Mouse (Mus musculus): ENCODE results near the gene Olfr1181. TPM values are rescaled to one million over a fixed set of nuclear protein-coding genes. Genes with fewer than 3 reads are reported as not detected.
"Not testable (repeated sequence)": the region's sequence is repeated elsewhere in the genome, so short reads cannot be mapped to it uniquely, and the experiment has no call there.

Gene Olfr1181
- polyA plus RNA-seq (2016; fragmentation: Nextera tagmentation; extraction: Ambion mirVana) = not detected in 2 replicates

- Histone ChIP-seq H3K36me3 (replicated peaks) (no peaks in the 10 kb centered on the region), H3K9me3 (no peaks in the 10 kb centered on the region), H3K27ac (no peak within 1 kb of the TSS), H3K4me3 (no peak within 1 kb of the TSS), H3K27me3 (ENCODE audit: poor library complexity, severe bottlenecking) (no peaks in the 10 kb centered on the region), H3K4me1 (no peaks in the 10 kb centered on the region)
- no peak for DNase-seq (ENCODE audit: extremely low spot score, low spot score)
- 94% methylated on average over 1 of the region's 1 CpGs for WGBS
Measured at GRCm38 (mm10) chr2:88426071-88426470, at the start of gene Olfr1181. TSS of gene Olfr1181 (minus strand) at chr2:88426171.

DNA sequence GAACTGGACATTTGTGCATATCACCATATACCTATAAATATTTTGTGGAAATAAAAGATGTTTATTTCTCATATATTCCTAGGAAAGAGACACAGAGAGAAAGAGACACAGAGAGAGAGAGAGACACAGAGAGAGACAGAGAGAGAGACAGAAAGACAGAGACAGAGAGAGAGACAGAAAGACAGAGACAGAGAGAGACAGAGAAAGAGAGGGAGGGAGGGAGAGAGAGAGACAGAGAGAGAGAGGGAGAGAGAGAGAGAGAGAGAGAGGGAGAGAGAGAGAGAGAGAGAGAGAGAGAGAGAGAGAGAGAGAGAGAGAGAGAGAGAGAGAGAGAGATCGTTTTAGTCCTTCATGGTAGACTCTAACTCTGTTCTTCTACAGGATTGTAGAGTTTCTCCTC, 28.6 kb upstream of the Olfr1181 start, which contains the start of gene Olfr1183:
Gene Olfr1183, plus strand, starts transcription at position 301 of the 400 bp plus-strand sequence.
- not testable (repeated sequence) for H3K27ac ChIP-seq; DNase-seq (ENCODE audit: extremely low spot score, low spot score); H3K27me3 ChIP-seq (ENCODE audit: poor library complexity, severe bottlenecking); H3K9me3 ChIP-seq; H3K4me3 ChIP-seq; H3K36me3 ChIP-seq (replicated peaks); H3K4me1 ChIP-seq
- 94% methylated on average over 1 of the region's 1 CpGs for WGBS

GRCm38 (mm10) chr2:88449031-88449430, 23.1 kb upstream of the Olfr1181 start, which contains the start of gene Gm13757:
TSS of gene Gm13757 (minus strand) at chr2:88449131.
- H3K9me3 ChIP-seq = no peaks in the 10 kb centered on the region
- no peak for DNase-seq (ENCODE audit: extremely low spot score, low spot score)
- 97% methylated on average over 1 of the region's 1 CpGs for WGBS

DNA sequence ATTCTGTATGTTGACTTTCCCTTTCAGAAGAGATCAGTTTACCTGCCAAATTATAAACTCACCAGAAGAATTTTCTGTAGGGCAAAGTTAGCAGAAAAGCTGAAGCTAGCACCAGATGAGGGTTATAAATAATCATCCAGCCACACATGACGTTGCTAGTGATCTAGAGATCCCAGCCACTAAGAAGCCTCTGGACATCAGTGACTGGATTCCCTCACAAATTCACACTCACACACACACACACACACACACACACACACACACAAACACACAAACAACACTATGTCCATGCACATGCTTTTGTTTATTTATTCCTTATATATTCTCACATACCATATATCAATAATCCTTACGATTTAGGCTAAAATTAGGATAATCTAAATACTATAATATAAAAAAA, 6.9 kb downstream of the Olfr1181 start, which contains the start of gene Olfr1180:
Gene Olfr1180, minus strand, starts transcription at position 101 of the 400 bp plus-strand sequence.
- Histone ChIP-seq H3K36me3 (replicated peaks) (no peaks in the 10 kb centered on the region), H3K4me3 (no peak within 1 kb of the TSS), H3K4me1 (no peaks in the 10 kb centered on the region), H3K27ac (no peak within 1 kb of the TSS), H3K27me3 (ENCODE audit: poor library complexity, severe bottlenecking) (no peaks in the 10 kb centered on the region), H3K9me3 (no peaks in the 10 kb centered on the region)
- WGBS = 86% methylated on average over 2 of the region's 2 CpGs
- DNase-seq (ENCODE audit: extremely low spot score, low spot score) = no peak

More at GRCm38 (mm10) chr2:88449031-88449430, 23.1 kb upstream of the Olfr1181 start, which contains the start of gene Gm13757:
- Histone ChIP-seq H3K4me3 (no peak within 1 kb of the TSS), H3K36me3 (replicated peaks) (no peaks in the 10 kb centered on the region), H3K27ac (no peak within 1 kb of the TSS), H3K27me3 (ENCODE audit: poor library complexity, severe bottlenecking) (no peaks in the 10 kb centered on the region), H3K4me1 (no peaks in the 10 kb centered on the region)

- H3K36me3 ChIP-seq (replicated peaks) = no peaks in the 10 kb centered on the region
- no peaks in the 10 kb centered on the region for H3K27me3 ChIP-seq (ENCODE audit: poor library complexity, severe bottlenecking)
- 90% methylated on average over 3 of the region's 3 CpGs for WGBS
- H3K9me3 ChIP-seq = no peaks in the 10 kb centered on the region
- H3K27ac ChIP-seq = no peak within 1 kb of the TSS
- H3K4me1 ChIP-seq = no peaks in the 10 kb centered on the region
- H3K4me3 ChIP-seq = no peak within 1 kb of the TSS
- DNase-seq (ENCODE audit: extremely low spot score, low spot score) = no peak
Measured at GRCm38 (mm10) chr2:88406353-88406752, 19.6 kb downstream of the Olfr1181 start, which contains the start of gene Olfr1179. TSS of gene Olfr1179 (minus strand) at chr2:88406453.

DNA sequence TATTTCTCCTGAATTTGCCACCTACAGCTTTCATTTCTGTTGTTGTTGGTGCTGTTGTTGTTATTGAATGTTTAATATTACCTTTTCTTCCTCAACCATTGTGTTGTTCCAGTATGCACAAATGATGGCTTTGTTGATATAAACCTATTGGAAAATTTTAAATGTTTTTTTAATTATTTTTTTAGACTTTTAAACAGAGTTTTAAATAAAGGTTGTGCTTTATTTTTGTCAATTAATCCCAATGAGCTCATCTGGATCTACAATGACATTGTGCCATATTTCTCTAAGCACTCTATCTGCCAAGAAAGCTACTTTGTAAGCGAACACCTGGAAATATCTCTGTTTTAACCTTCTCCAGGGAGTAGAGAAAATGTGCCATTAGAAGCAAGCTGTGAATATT, 39.2 kb downstream of the Olfr1181 start, which contains the start of gene Olfr1178:
Gene Olfr1178, plus strand, starts transcription at position 301 of the 400 bp plus-strand sequence.
- Histone ChIP-seq H3K9me3 (no peaks in the 10 kb centered on the region), H3K4me1 (no peaks in the 10 kb centered on the region), H3K36me3 (replicated peaks) (no peaks in the 10 kb centered on the region), H3K27ac (no peak within 1 kb of the TSS), H3K27me3 (ENCODE audit: poor library complexity, severe bottlenecking) (no peaks in the 10 kb centered on the region), H3K4me3 (no peak within 1 kb of the TSS)
- DNase-seq (ENCODE audit: extremely low spot score, low spot score) = no peak
- 94% methylated on average over 1 of the region's 1 CpGs for WGBS

Other genes with a start within 250 kb of the Olfr1181 start
- not detected in 2 replicates for gene Olfr1168, start 244.3 kb downstream of the Olfr1181 start, polyA plus RNA-seq (2016; fragmentation: Nextera tagmentation; extraction: Ambion mirVana)
- not detected in 2 replicates for gene Olfr1170, start 197.8 kb downstream of the Olfr1181 start, polyA plus RNA-seq (2016; fragmentation: Nextera tagmentation; extraction: Ambion mirVana)
- gene Olfr1173, start 146.3 kb downstream of the Olfr1181 start, polyA plus RNA-seq (2016; fragmentation: Nextera tagmentation; extraction: Ambion mirVana) = not detected in 2 replicates
- gene Olfr1174-ps, start 111.0 kb downstream of the Olfr1181 start, polyA plus RNA-seq (2016; fragmentation: Nextera tagmentation; extraction: Ambion mirVana) = not detected in 2 replicates
- not detected in 2 replicates for gene Olfr1175-ps, start 99.0 kb downstream of the Olfr1181 start, polyA plus RNA-seq (2016; fragmentation: Nextera tagmentation; extraction: Ambion mirVana)
- not detected in 2 replicates for gene Olfr1176, start 89.5 kb downstream of the Olfr1181 start, polyA plus RNA-seq (2016; fragmentation: Nextera tagmentation; extraction: Ambion mirVana)
- gene Olfr1177-ps, start 79.7 kb downstream of the Olfr1181 start, polyA plus RNA-seq (2016; fragmentation: Nextera tagmentation; extraction: Ambion mirVana) = not detected in 2 replicates
- not detected in 2 replicates for gene Olfr1178, start 39.1 kb downstream of the Olfr1181 start, polyA plus RNA-seq (2016; fragmentation: Nextera tagmentation; extraction: Ambion mirVana)
- gene Olfr1179, start 19.7 kb downstream of the Olfr1181 start, polyA plus RNA-seq (2016; fragmentation: Nextera tagmentation; extraction: Ambion mirVana) = not detected in 2 replicates
- not detected in 2 replicates for gene Olfr1180, start 7.0 kb downstream of the Olfr1181 start, polyA plus RNA-seq (2016; fragmentation: Nextera tagmentation; extraction: Ambion mirVana)
- not detected in 2 replicates for gene Gm13757, start 23.0 kb upstream of the Olfr1181 start, polyA plus RNA-seq (2016; fragmentation: Nextera tagmentation; extraction: Ambion mirVana)
- not detected in 2 replicates for gene Olfr1183, start 28.7 kb upstream of the Olfr1181 start, polyA plus RNA-seq (2016; fragmentation: Nextera tagmentation; extraction: Ambion mirVana)
- gene Olfr1184, start 57.4 kb upstream of the Olfr1181 start, polyA plus RNA-seq (2016; fragmentation: Nextera tagmentation; extraction: Ambion mirVana) = not detected in 2 replicates
- not detected in 2 replicates for gene Olfr1185-ps1, start 67.1 kb upstream of the Olfr1181 start, polyA plus RNA-seq (2016; fragmentation: Nextera tagmentation; extraction: Ambion mirVana)
- not detected in 2 replicates for gene Olfr1186, start 92.4 kb upstream of the Olfr1181 start, polyA plus RNA-seq (2016; fragmentation: Nextera tagmentation; extraction: Ambion mirVana)
- gene Olfr1188, start 130.8 kb upstream of the Olfr1181 start, polyA plus RNA-seq (2016; fragmentation: Nextera tagmentation; extraction: Ambion mirVana) = not detected in 2 replicates
- gene Olfr1189, start 160.3 kb upstream of the Olfr1181 start, polyA plus RNA-seq (2016; fragmentation: Nextera tagmentation; extraction: Ambion mirVana) = not detected in 2 replicates
- not detected in 2 replicates for gene Olfr1191-ps1, start 214.4 kb upstream of the Olfr1181 start, polyA plus RNA-seq (2016; fragmentation: Nextera tagmentation; extraction: Ambion mirVana)
- not detected in 2 replicates for gene Olfr1192-ps1, start 222.3 kb upstream of the Olfr1181 start, polyA plus RNA-seq (2016; fragmentation: Nextera tagmentation; extraction: Ambion mirVana)
- not detected in 2 replicates for gene Olfr1193, start 249.5 kb upstream of the Olfr1181 start, polyA plus RNA-seq (2016; fragmentation: Nextera tagmentation; extraction: Ambion mirVana)